Mouse (Mus musculus): ENCODE data around the gene Fam196a.

Gene Fam196a

DNA sequence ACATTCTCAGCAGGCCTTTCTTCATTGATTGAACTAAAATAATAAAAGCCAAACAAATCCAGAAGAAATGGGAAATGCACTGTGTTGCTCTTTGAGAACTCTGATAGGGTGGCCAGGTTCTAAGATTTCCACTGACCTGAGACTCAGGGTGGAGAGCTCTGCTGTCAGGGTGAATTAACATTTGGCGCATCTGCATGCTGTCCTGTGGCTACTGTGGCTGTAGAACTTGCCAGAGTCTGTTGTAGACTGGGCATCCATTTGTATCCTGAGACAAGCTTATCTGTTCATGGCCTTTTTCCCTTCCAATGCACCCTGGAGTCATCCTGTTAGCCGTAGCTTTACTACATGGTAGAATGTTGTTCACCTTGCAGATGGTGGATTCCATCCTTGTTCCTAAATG, 98.2 kb downstream of the Fam196a start:
- no peak for DNase-seq (ENCODE audit: low read depth, low spot score)

All from c-Kit-negative CD71-positive TER-119-positive erythroid progenitor cells, embryonic 14.5 days (primary cell).